Mouse (Mus musculus): ENCODE data around the gene Npas3. TPM values are rescaled to one million over a fixed set of nuclear protein-coding genes. Genes with fewer than 3 reads are reported as not detected.
A peak's percentile ranks its signal among the peaks of the same experiment; 100 is the strongest.

Npas3 gene
- total RNA-seq, 1 experiment from 2014 or later = 3.0 TPM

DNA sequence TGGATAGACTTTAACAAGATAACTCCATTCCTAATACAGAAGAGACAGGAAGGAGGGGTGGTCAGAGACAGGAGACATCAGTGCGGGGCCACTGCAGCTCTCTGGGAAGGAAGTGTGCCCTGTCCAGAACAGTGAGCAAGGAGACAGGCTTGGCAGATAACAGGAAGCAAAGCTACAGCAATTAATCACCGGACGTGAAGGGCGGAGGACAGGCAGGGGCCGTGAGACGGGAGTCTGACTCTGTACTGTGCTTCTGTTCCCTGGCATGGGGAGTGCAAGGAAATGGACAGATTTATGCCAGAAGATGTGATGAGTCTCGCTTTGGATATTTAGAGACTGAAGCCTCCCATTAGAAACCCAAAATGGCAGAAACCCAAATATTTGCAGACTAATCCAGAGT is 47.3 kb downstream of the Npas3 start:
- peak; percentile 30 for DNase-seq

DNA sequence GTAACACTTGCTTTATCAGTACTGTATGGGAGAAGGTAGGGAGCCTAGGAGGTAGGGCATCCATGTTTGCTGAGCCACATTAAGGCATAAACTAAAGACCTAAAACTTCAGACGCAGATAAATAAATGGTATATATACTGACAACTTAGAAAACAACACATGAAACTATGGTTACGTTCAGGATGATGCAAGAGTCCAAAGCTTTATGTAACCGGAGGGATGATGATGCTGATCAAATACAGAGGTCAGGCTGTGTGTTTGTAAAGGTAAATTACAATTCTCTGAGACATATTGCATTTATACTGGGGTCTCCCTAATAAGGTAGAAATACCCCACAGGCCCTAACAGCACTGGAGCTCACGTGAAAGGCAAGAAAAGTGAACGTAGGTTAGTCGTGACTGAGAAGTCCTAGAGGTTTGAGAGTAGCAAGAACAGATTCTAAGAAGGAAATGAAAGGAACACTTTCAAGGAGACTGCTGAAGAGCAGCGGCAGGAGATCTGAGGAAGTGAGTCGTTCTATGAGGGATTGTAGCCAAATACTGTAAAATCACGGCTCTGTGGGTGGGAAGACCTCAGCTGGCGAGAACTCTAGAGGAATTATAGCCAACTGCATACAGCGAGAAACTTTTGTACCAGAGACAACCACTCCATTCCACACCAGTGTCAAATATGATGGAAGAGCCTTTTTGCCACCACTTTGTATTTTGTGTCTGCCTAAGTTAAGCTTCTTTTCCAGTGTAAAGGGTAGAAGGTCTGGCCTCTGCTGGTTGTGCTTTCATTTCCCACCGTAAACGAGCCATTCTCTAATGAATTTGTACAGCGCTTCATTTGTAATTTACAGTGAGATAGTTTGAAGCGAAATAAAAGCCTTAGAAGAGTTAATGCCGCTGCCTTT is 49.7 kb downstream of the Npas3 start:
- no peak for DNase-seq

DNA sequence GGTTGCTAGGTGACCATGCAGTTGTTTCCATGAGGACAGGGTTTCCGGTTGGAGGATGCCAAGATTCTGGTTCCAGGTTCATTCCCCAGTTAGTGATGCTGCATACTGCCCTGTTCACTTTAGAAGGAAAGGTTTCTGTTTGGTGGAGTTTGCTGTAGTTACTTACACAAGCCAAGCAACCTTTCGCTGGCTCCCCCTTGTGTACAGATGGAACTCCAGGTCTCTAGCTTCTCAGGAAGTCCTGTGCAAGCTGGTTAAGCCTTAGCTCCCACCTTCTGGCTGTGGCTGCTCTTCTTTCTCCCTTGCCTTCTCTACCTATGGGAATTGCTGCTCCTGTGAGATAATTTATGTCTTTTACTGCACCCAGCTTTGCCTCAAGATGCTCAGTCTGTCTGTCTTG is 52.5 kb downstream of the Npas3 start:
- DNase-seq = peak; percentile 13

DNA sequence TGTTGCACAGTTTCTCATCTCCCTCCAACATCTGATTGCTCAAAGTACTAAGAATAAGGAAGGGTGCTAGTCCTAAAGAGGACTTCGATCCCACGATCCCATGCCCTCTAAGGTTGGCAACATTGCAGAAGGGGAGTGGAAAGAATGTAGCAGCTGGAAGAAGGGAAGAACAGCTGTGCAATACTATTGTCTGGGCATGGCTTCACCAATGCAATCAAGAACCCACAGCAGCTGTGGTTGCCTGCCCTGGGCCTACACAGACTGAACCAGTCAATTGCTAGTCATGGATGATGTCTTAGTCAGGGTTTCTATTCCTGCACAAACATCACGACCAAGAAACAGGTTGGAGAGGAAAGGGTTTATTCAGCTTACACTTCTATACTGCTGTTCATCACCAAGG is 53.7 kb downstream of the Npas3 start:
- DNase-seq = no peak

DNA sequence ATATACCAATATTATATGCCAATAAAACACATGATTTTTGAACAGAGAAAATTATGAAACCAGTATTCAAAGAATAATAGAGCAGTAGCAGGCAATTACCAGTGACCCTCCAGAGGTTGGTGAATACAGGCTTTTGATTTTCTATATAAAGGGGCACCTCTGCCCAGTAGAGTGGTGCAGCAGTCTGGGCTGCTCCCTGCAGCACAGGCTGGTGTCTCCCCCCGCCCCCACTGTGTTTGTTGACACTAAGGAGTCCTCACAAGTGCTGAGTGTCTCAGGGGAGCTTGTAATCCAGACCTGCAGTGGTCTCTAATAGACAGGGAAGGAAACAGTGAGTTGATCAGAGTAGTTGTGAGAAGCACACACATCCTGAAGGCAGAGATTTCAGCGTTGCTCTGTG is 68.2 kb downstream of the Npas3 start:
- DNase-seq = no peak

- DNase-seq = no peak
These were observed 69.3 kb downstream of the Npas3 start for GRCm38 (mm10) chr12:53317801-53318200.

DNA sequence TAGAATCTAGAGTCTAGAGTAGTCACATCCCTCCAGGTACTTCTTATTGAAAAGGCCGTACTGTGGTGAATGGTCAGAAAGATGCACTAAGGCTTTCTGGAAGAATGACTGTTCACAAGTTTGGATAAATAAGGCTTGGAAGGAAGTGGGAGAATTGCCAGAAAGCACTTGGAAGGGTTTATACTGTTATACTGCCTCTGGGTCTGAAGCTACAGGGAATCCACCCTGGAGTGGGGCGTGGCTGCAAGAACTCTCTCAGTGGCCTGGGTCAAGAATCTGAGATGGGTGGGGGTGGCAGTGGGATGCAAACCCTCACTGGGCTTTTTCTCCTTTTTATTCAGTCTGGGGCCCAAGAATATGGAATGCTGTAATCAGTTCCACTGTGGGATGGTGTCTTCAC is 72.0 kb downstream of the Npas3 start:
- DNase-seq = no peak

- peak; percentile 8 for DNase-seq
These were observed 72.5 kb downstream of the Npas3 start for GRCm38 (mm10) chr12:53321018-53321417.

DNA sequence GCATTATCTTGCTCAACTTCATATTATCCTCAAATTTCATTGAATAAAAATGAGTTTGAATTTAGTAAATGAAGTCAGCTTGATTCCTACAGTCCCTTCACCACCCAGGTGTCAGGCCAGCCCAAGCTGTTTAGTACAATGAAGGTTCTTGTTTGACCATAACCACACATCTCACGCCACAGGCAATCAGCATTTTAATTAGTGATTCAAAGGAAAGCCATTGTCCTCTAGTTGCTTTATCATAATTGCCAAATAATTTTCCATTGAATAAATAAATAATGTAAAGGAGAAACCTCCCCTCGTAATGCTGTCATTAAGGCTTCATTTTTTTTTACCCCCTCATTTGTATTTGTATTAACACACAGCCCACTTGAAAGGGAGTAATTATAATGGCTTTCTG is 73.5 kb downstream of the Npas3 start:
- no peak for DNase-seq

GRCm38 (mm10) chr12:53327653-53328188 is 79.2 kb downstream of the Npas3 start:
- DNase-seq = no peak

DNA sequence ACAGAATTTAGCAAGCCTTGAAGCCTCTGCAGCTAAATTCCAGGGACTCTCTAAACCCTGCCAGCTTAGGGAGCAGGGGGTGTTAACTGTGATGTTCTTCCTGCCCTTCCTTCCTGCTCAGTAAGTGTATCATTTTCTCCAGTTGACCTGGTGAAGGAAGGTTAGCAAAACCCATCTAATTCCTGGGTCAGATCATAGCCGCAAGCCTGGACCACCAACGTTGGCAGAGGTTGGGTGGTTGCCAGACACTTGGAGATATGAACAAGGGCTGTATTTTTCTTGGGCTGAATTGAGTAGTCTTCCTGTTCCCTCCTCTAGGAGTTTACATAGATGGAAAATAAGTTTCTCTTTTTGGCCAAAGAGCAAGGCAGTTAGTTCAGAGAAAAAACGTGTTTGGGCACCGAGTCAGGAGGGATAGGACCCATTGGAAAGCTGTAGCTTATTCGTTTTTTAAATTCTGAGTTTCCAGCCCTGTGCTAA is 79.8 kb downstream of the Npas3 start:
- no peak for DNase-seq

DNA sequence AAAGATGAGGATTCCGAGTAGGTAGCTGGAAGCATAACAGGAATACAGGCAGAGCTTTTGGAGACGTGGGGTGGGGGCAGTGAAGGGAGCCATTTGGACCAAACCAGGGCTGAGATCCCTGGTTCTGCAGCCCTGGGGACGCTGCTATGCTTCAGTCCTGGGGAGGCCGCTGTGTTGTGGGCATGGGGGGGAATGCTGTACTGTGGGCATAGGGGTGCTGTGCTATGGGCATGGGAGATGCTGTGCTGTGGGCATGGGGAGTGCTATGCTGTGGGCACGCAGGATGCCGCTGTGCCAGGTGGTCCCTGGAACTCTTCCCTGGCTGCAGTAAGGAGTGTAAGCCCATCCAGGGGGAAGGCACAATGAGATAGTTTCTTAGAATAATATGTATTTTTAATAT is 81.7 kb downstream of the Npas3 start:
- no peak for DNase-seq

GRCm38 (mm10) chr12:53331391-53331790 is 82.9 kb downstream of the Npas3 start:
- DNase-seq = no peak

DNA sequence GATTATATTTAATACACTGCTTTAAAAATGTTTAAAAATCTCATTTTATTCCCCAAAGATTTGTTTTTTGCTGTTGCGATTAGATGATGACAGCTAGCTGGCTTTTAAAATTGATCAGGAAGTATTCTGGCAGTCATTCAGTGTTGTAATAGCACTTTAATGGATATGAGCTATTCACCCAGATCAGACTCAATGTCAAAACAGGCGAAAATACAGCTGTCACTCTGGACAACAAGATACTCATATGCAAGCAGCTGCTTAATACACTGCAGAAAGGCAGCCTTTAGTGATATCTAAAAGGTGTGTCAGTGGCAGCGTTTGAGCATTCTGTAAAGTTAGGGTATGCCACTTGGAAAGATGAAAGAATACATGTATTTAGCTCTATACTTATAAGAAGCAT is 83.3 kb downstream of the Npas3 start:
- no peak for DNase-seq

GRCm38 (mm10) chr12:53333251-53333650 is 84.8 kb downstream of the Npas3 start:
- no peak for DNase-seq

- DNase-seq = no peak
These were observed 90.0 kb downstream of the Npas3 start for GRCm38 (mm10) chr12:53338349-53338948.

GRCm38 (mm10) chr12:53342741-53343140 is 94.3 kb downstream of the Npas3 start:
- no peak for DNase-seq

DNA sequence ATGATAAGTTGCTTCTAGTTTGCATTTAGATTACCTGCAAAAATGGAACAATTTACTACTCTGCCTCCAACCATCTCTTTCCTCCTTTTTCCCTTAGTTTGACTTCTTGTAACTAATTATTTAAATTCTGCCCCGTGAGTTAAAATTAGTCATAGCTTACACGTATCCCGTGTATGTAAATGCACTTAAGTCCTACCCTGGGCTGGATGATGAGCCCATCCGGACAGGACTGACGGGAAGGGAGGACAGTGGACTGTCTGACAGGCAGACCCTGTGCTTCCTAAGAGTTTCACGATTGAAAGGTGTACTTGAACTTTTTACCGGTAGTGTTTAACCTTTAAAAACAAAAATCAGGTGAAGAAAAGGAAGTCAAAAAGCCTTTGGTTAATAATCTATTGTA is 103.4 kb downstream of the Npas3 start:
- no peak for DNase-seq

DNA sequence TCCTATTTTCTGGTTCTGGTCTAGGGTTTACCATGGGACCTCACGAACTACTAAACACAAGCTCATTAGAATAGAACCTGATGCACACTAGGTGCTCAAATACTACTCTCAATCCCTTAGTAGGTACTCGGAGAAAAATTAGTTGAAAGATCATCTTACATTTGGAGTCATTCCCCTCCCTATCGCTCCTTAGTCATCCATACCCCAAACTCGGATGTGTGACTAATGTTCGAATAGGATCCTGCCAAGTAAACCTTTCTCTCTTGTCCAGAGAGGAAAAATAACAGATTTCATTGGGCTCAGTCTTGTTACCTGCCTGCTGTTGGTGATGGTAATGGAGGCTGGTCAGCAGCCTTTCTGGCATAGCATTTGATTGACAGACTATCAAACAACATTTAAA is 117.3 kb downstream of the Npas3 start:
- no peak for DNase-seq

DNA sequence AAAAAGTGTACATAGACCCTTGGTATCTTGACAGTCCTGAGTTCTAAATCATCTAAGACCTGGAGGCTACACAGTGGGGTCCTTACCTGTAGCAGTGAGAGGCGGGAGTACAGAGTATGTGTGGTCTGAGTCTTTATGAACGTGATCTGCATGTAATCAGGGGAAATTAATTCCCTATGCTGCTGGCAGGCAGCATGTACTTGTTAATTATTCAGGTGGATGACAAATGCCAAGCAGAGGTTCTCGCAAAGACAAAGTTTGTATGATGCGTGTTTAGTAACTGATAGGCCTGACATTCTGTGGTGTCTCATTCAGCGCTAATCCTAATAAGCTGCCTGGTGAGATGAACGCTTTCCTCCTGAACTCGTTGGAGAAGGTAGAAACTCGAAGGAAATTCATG is 136.4 kb downstream of the Npas3 start:
- no peak for DNase-seq

GRCm38 (mm10) chr12:53405856-53406255 is 157.4 kb downstream of the Npas3 start:
- no peak for DNase-seq

- DNase-seq = no peak
These were observed 159.3 kb downstream of the Npas3 start for GRCm38 (mm10) chr12:53407776-53408175.

- DNase-seq = no peak
These were observed 161.2 kb downstream of the Npas3 start for GRCm38 (mm10) chr12:53409711-53410110.

DNA sequence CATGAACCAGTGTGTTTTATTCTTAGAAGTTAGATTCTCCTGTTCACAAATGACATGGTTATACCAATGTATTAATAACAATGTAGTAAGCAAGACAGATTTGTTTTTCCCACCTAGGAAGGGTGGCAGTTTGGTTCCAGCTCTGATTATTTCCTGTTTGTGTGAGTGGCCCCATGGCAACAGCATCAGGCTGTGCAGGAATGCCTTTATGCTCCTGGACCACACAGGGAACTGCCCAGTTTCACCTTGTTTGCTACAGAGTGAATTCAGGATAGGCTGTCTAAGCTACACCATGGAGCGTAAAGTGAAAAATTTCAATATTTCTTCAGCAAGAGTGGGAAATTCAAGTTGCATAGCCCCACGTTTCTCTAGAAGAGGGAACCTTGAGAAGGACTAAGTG is 162.2 kb downstream of the Npas3 start:
- DNase-seq = no peak
